Mouse (Mus musculus) intestine, postnatal 0 days (tissue): ENCODE measurements around the gene Gm49405. TPM values are rescaled to one million over a fixed set of nuclear protein-coding genes. Genes with fewer than 3 reads are reported as not detected.

ENCODE experiments used
- ATAC-seq: fragments of 200-750 bp; cut with Nextera tagmentation; 2 replicates; pipeline ENCODE4 v1.8.0; 2017; ENCODE audit warnings: mild to moderate bottlenecking, moderate TSS enrichment, moderate library complexity
- H3K27ac ChIP-seq: fragments of 300-500 bp; sonication (generic); 2 replicates; pipeline ENCODE4 v1.5.1; 2014; ENCODE audit warnings: mild to moderate bottlenecking, low read depth, low read length, moderate library complexity
- H3K27me3 ChIP-seq: fragments of 300-500 bp; sonication (generic); replicated peaks from 2 replicates; pipeline ENCODE4 v1.6.1; 2014; ENCODE audit warnings: low read length, mixed read lengths; ENCODE audit not compliant: control insufficient read depth, insufficient read depth
- H3K36me3 ChIP-seq: fragments of 300-500 bp; sonication (generic); 2 replicates; pipeline ENCODE4 v1.6.1; 2014; ENCODE audit warnings: mild to moderate bottlenecking, moderate library complexity; ENCODE audit not compliant: control insufficient read depth, insufficient read depth
- H3K4me1 ChIP-seq: fragments of 300-500 bp; sonication (generic); replicated peaks from 2 replicates; pipeline ENCODE4 v1.6.1; 2014; ENCODE audit warnings: antibody characterized with exemption, low read length, mixed read lengths; ENCODE audit not compliant: control insufficient read depth, insufficient read depth
- H3K4me2 ChIP-seq: fragments of 300-500 bp; sonication (generic); replicated peaks from 2 replicates; pipeline ENCODE4 v1.6.1; 2014; ENCODE audit warnings: low read depth, mild to moderate bottlenecking, moderate library complexity
- H3K4me3 ChIP-seq: fragments of 300-500 bp; sonication (generic); 2 replicates; pipeline ENCODE4 v1.5.1; 2014; ENCODE audit warnings: low read depth, low read length
- H3K9ac ChIP-seq: fragments of 300-500 bp; sonication (generic); 2 replicates; pipeline ENCODE4 v1.6.1; 2014; ENCODE audit warnings: mild to moderate bottlenecking, low read depth, low read length
- H3K9me3 ChIP-seq: fragments of 300-500 bp; sonication (generic); 2 replicates; pipeline ENCODE4 v1.6.1; 2016; ENCODE audit warnings: mixed run types; ENCODE audit not compliant: control insufficient read depth
- CTCF ChIP-seq: sonication (generic); IDR thresholded peaks from 2 replicates; pipeline ENCODE4 v1.5.1; 2016; ENCODE audit warnings: low read depth, mild to moderate bottlenecking, control low read depth, antibody characterized with exemption, moderate library complexity
- WGBS: fragments of 180-500 bp; shearing (Covaris S2); extraction: QIAGEN DNeasy Blood & Tissue Kit; methylation state at CpG from one replicate; pipeline ENCODE4 v1.1.7; 2014; 5-methylcytosine and 5-hydroxymethylcytosine counted together
- polyA plus RNA-seq: library from polyadenylated mRNA; unstranded; fragments of >200 nt; fragmentation: Nextera tagmentation; extraction: Ambion mirVana; gene quantifications from 2 replicates; pipeline ENCODE4 v1.2.1, GENCODE M21; 2015

Gene Gm49405
- polyA plus RNA-seq, 1 experiment from 2014 or later: 0.42 TPM

GRCm38 (mm10) chr19:3980917-3981316 is 19.5 kb upstream of the Gm49405 start:
- H3K9ac ChIP-seq: no peak overlapping the region
- no peak overlapping the region for H3K27ac ChIP-seq
- no peaks in the 10 kb centered on the region for H3K27me3 ChIP-seq
- H3K9me3 ChIP-seq: no peaks in the 10 kb centered on the region
- H3K36me3 ChIP-seq: no peaks in the 10 kb centered on the region
- ATAC-seq: no peak
- H3K4me1 ChIP-seq: peaks cover 3% of the 10 kb centered on the region; the same call in 1 of the 2 replicates
- no peak overlapping the region for H3K4me3 ChIP-seq
- no peak overlapping the region for H3K4me2 ChIP-seq
- 61% methylated on average over 9 of the region's 9 CpGs for WGBS
- TF ChIP-seq CTCF: no peak

GRCm38 (mm10) chr19:3983527-3984200 is 16.8 kb upstream of the Gm49405 start:
- no peak for ATAC-seq
- Histone ChIP-seq H3K36me3 (no peaks in the 10 kb centered on the region), H3K4me2 (no peak overlapping the region), H3K4me1 (peaks cover 9% of the 10 kb centered on the region; the same call in 1 of the 2 replicates), H3K9me3 (no peaks in the 10 kb centered on the region), H3K9ac (no peak overlapping the region), H3K4me3 (no peak overlapping the region), H3K27ac (no peak overlapping the region), H3K27me3 (no peaks in the 10 kb centered on the region)
- TF ChIP-seq CTCF: no peak
- WGBS: 64% methylated on average over 9 of the region's 9 CpGs

- WGBS: 41% methylated on average over 8 of the region's 8 CpGs
- ATAC-seq: peak; percentile 29; the same call in 1 of the 2 replicates
- peak overlapping the region; percentile 28; the same call in 1 of the 2 replicates for H3K27ac ChIP-seq
- peaks cover 9% of the 10 kb centered on the region; the same call in 1 of the 2 replicates for H3K4me1 ChIP-seq
- H3K4me3 ChIP-seq: no peak overlapping the region
- no peak overlapping the region for H3K9ac ChIP-seq
- no peaks in the 10 kb centered on the region for H3K27me3 ChIP-seq
- H3K9me3 ChIP-seq: no peaks in the 10 kb centered on the region
- H3K36me3 ChIP-seq: no peaks in the 10 kb centered on the region
- no peak overlapping the region for H3K4me2 ChIP-seq
- TF ChIP-seq CTCF: no peak
These were observed 15.2 kb upstream of the Gm49405 start for GRCm38 (mm10) chr19:3985261-3985681.

- peak within 1 kb of the TSS; percentile 8; the same call in 1 of the 2 replicates for H3K9ac ChIP-seq
- H3K9me3 ChIP-seq: no peaks in the 10 kb centered on the region
- no peaks in the 10 kb centered on the region for H3K36me3 ChIP-seq
- peaks cover 9% of the 10 kb centered on the region; the same call in 1 of the 2 replicates for H3K4me1 ChIP-seq
- peak; percentile 87 for ATAC-seq
- no peaks in the 10 kb centered on the region for H3K27me3 ChIP-seq
- TF ChIP-seq CTCF: 0 out of 2 replicates have a peak, but pooled peaks have one; percentile 15
- peak within 1 kb of the TSS; percentile 22 for H3K27ac ChIP-seq
- peak within 1 kb of the TSS; percentile 48 for H3K4me2 ChIP-seq
- H3K4me3 ChIP-seq: no peak within 1 kb of the TSS
- WGBS: 6% methylated on average over 8 of the region's 8 CpGs
These were observed 14.1 kb upstream of the Gm49405 start, which contains the start of gene Acy3 for GRCm38 (mm10) chr19:3986334-3986733. Gene Acy3, plus strand, starts transcription at chr19:3986570.

GRCm38 (mm10) chr19:3988066-3988465 is 12.4 kb upstream of the Gm49405 start:
- no peaks in the 10 kb centered on the region for H3K27me3 ChIP-seq
- H3K4me1 ChIP-seq: peaks cover 13% of the 10 kb centered on the region; the same call in 1 of the 2 replicates
- no peaks in the 10 kb centered on the region for H3K9me3 ChIP-seq
- H3K9ac ChIP-seq: no peak overlapping the region
- ATAC-seq: no peak
- H3K36me3 ChIP-seq: no peaks in the 10 kb centered on the region
- H3K4me2 ChIP-seq: no peak overlapping the region
- no peak overlapping the region for H3K27ac ChIP-seq
- WGBS: 87% methylated on average over 14 of the region's 14 CpGs
- H3K4me3 ChIP-seq: no peak overlapping the region
- TF ChIP-seq CTCF: no peak

GRCm38 (mm10) chr19:3988750-3989149 is 11.7 kb upstream of the Gm49405 start:
- no peak overlapping the region for H3K4me3 ChIP-seq
- TF ChIP-seq CTCF: peak; percentile 61
- H3K36me3 ChIP-seq: no peaks in the 10 kb centered on the region
- WGBS: 96% methylated on average over 4 of the region's 4 CpGs
- H3K4me2 ChIP-seq: no peak overlapping the region
- no peak overlapping the region for H3K9ac ChIP-seq
- H3K27me3 ChIP-seq: no peaks in the 10 kb centered on the region
- peaks cover 17% of the 10 kb centered on the region; the same call in 1 of the 2 replicates for H3K4me1 ChIP-seq
- H3K9me3 ChIP-seq: no peaks in the 10 kb centered on the region
- H3K27ac ChIP-seq: no peak overlapping the region
- no peak for ATAC-seq
